Mouse (Mus musculus) intestine, postnatal 0 days (tissue): ENCODE results near the gene Baz1a. TPM values are rescaled to one million over a fixed set of nuclear protein-coding genes. Genes with fewer than 3 reads are reported as not detected.

Experiments
- ATAC-seq: fragments of 200-750 bp; cut with Nextera tagmentation; 2 replicates; pipeline ENCODE4 v1.8.0; 2017; ENCODE audit warnings: mild to moderate bottlenecking, moderate TSS enrichment, moderate library complexity
- H3K27ac ChIP-seq: fragments of 300-500 bp; sonication (generic); 2 replicates; pipeline ENCODE4 v1.5.1; 2014; ENCODE audit warnings: mild to moderate bottlenecking, low read depth, low read length, moderate library complexity
- H3K27me3 ChIP-seq: fragments of 300-500 bp; sonication (generic); replicated peaks from 2 replicates; pipeline ENCODE4 v1.6.1; 2014; ENCODE audit warnings: low read length, mixed read lengths; ENCODE audit not compliant: control insufficient read depth, insufficient read depth
- H3K36me3 ChIP-seq: fragments of 300-500 bp; sonication (generic); 2 replicates; pipeline ENCODE4 v1.6.1; 2014; ENCODE audit warnings: mild to moderate bottlenecking, moderate library complexity; ENCODE audit not compliant: control insufficient read depth, insufficient read depth
- H3K4me1 ChIP-seq: fragments of 300-500 bp; sonication (generic); replicated peaks from 2 replicates; pipeline ENCODE4 v1.6.1; 2014; ENCODE audit warnings: antibody characterized with exemption, low read length, mixed read lengths; ENCODE audit not compliant: control insufficient read depth, insufficient read depth
- H3K4me2 ChIP-seq: fragments of 300-500 bp; sonication (generic); replicated peaks from 2 replicates; pipeline ENCODE4 v1.6.1; 2014; ENCODE audit warnings: low read depth, mild to moderate bottlenecking, moderate library complexity
- H3K4me3 ChIP-seq: fragments of 300-500 bp; sonication (generic); 2 replicates; pipeline ENCODE4 v1.5.1; 2014; ENCODE audit warnings: low read depth, low read length
- H3K9ac ChIP-seq: fragments of 300-500 bp; sonication (generic); 2 replicates; pipeline ENCODE4 v1.6.1; 2014; ENCODE audit warnings: mild to moderate bottlenecking, low read depth, low read length
- H3K9me3 ChIP-seq: fragments of 300-500 bp; sonication (generic); 2 replicates; pipeline ENCODE4 v1.6.1; 2016; ENCODE audit warnings: mixed run types; ENCODE audit not compliant: control insufficient read depth
- CTCF ChIP-seq: sonication (generic); IDR thresholded peaks from 2 replicates; pipeline ENCODE4 v1.5.1; 2016; ENCODE audit warnings: low read depth, mild to moderate bottlenecking, control low read depth, antibody characterized with exemption, moderate library complexity
- WGBS: fragments of 180-500 bp; shearing (Covaris S2); extraction: QIAGEN DNeasy Blood & Tissue Kit; methylation state at CpG from one replicate; pipeline ENCODE4 v1.1.7; 2014; 5-methylcytosine and 5-hydroxymethylcytosine counted together
- polyA plus RNA-seq: library from polyadenylated mRNA; unstranded; fragments of >200 nt; fragmentation: Nextera tagmentation; extraction: Ambion mirVana; gene quantifications from 2 replicates; pipeline ENCODE4 v1.2.1, GENCODE M21; 2015

Gene Baz1a
- polyA plus RNA-seq, 1 experiment from 2014 or later: 15.3 TPM

DNA sequence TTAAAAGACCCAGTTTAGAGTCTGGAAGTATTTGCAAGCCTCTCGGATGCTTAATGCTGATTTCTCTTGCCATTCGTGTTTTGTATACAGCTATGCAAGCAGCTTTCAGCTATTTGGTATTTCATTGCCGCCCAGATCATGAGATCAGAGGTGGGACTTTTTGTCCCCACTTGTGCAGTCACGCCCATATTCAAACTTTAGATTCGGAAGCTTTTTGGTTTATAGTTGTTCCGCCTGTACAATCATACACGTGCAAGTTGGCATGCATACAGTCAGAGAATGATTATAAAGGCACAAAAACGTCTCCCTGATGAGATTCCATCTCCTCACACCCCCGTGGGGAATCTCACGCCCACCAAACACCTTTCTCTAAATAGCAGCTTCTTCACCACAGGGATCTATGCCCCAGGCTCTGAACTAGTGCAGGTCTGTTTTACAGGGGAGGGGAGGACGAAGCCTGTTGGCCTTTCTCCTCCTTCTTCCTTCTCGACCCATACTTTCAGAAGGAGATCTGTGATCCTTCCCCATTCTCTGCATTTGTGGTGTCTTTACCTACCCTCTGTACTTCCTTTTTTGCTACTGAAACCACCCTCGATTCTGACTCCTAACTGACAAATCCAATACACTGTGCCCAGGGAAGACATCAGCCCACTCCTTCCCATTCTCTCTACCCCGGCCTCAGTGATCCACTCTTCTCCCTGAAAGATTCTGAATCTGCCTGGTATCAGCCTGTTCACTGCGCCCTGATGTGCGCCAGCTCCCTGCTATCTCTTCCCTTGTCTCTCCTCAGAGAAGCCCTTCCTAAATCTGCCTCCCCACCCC, 20.7 kb downstream of the Baz1a start:
- WGBS: 51% methylated on average over 16 of the region's 16 CpGs
- Histone ChIP-seq H3K4me3 (no peak overlapping the region), H3K4me2 (no peak overlapping the region), H3K9me3 (no peaks in the 10 kb centered on the region), H3K27me3 (no peaks in the 10 kb centered on the region), H3K4me1 (no peaks in the 10 kb centered on the region), H3K27ac (no peak overlapping the region), H3K9ac (no peak overlapping the region), H3K36me3 (no peaks in the 10 kb centered on the region)
- ATAC-seq: no peak
- no peak for TF ChIP-seq CTCF

DNA sequence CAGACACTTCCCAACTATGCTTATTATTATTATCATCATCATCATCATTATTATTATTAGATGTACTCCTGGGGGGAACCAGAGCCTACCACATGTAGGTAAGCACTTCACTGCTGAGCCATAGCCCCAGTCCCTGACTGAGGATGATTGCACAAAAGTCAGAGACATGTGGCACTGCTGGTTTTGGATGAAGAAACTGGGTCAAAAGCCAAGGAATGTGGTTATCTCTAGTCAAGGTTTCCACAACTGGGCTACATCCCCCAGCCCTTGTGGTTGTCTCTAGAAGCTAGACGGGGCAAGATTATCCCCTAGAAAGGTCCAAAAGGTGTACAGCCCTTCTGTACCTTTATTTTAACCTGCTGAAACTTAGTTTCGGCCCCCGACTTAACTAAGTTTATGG, 21.3 kb downstream of the Baz1a start:
- Histone ChIP-seq H3K27ac (no peak overlapping the region), H3K4me1 (no peaks in the 10 kb centered on the region), H3K27me3 (no peaks in the 10 kb centered on the region), H3K9ac (no peak overlapping the region), H3K4me2 (no peak overlapping the region), H3K36me3 (no peaks in the 10 kb centered on the region), H3K9me3 (no peaks in the 10 kb centered on the region), H3K4me3 (no peak overlapping the region)
- 75% methylated on average over 3 of the region's 3 CpGs for WGBS
- no peak for TF ChIP-seq CTCF
- no peak for ATAC-seq

GRCm38 (mm10) chr12:54988323-54988850, 25.8 kb downstream of the Baz1a start:
- Histone ChIP-seq H3K9ac (no peak overlapping the region), H3K4me3 (no peak overlapping the region), H3K4me1 (no peaks in the 10 kb centered on the region), H3K9me3 (no peaks in the 10 kb centered on the region), H3K4me2 (no peak overlapping the region), H3K27ac (no peak overlapping the region), H3K36me3 (no peaks in the 10 kb centered on the region), H3K27me3 (no peaks in the 10 kb centered on the region)
- TF ChIP-seq CTCF: no peak
- WGBS: 71% methylated on average over 4 of the region's 4 CpGs
- ATAC-seq: no peak

DNA sequence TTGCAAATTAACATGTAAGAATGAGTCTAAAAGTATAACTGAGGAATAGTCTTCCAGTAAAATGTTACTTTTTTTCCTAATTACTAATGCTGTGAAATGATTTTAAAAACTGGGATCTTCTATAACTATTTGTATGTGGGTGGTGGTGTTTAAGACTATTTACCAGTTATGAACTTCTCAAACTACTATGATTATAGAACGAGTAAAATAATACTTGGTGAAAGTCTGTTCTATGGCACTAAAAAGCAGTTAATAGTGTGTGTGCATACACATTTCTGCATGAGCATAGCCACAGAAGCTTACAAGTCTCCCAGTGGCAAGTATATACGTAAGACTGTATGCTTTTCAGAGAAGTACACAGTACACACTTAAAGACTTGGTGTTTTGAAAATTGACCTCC, 27.0 kb downstream of the Baz1a start:
- no peaks in the 10 kb centered on the region for H3K9me3 ChIP-seq
- no peaks in the 10 kb centered on the region for H3K36me3 ChIP-seq
- no peak overlapping the region for H3K9ac ChIP-seq
- H3K27me3 ChIP-seq: no peaks in the 10 kb centered on the region
- no peak overlapping the region for H3K4me3 ChIP-seq
- H3K4me2 ChIP-seq: no peak overlapping the region
- no peaks in the 10 kb centered on the region for H3K4me1 ChIP-seq
- 86% methylated on average over 2 of the region's 2 CpGs for WGBS
- ATAC-seq: no peak
- TF ChIP-seq CTCF: no peak
- H3K27ac ChIP-seq: no peak overlapping the region

GRCm38 (mm10) chr12:54986052-54986717, 28.0 kb downstream of the Baz1a start, which contains the start of gene Gm20403:
TSS of gene Gm20403 (minus strand) at chr12:54986529.
- H3K9me3 ChIP-seq: no peaks in the 10 kb centered on the region
- H3K4me1 ChIP-seq: no peaks in the 10 kb centered on the region
- peak within 1 kb of the TSS; percentile 92 for H3K4me3 ChIP-seq
- no peaks in the 10 kb centered on the region; the same call in 1 of the 2 replicates for H3K36me3 ChIP-seq
- ATAC-seq: peak; percentile 76
- peak within 1 kb of the TSS; percentile 78 for H3K4me2 ChIP-seq
- no peaks in the 10 kb centered on the region for H3K27me3 ChIP-seq
- TF ChIP-seq CTCF: no peak
- WGBS: under 1% methylated on average over 54 of the region's 60 CpGs
- peak within 1 kb of the TSS; percentile 80 for H3K9ac ChIP-seq
- peak within 1 kb of the TSS; percentile 93 for H3K27ac ChIP-seq
